Mouse (Mus musculus): ENCODE results near the gene Adam20. TPM values are rescaled to one million over a fixed set of nuclear protein-coding genes. Genes with fewer than 3 reads are reported as not detected.
"Not testable (repeated sequence)": the region's sequence is repeated elsewhere in the genome, so short reads cannot be mapped to it uniquely, and the experiment has no call there.

Gene Adam20
- not detected in 2 replicates for polyA plus RNA-seq (2015; fragmentation: Nextera tagmentation; extraction: Ambion mirVana)

DNA sequence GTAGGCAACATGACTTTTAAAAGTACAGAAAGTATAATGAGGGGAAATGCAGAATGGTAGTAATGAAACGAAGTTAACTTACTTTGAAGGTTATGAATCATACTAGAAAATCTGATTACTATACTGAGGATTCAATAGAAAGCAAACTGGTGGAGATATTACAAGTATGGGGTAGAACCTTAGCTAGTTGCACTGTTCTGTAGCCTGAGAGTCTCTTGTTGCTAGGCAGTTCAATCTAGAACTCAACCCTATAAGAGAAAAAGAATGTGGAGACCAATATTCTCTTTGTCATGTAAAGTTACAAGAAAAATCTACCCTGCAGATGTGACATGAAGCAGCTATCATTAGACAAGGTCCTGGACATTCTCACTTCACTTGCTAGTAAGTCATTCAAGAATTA, at the start of gene Adam20:
Adam20 (plus strand) TSS at position 301 of the 400 bp plus-strand sequence.
- not testable (repeated sequence) for H3K4me1 ChIP-seq (replicated peaks; ENCODE audit: insufficient read depth, low read length); H3K36me3 ChIP-seq (ENCODE audit: insufficient read depth, low read length); H3K4me2 ChIP-seq (ENCODE audit: low read length); H3K27me3 ChIP-seq (ENCODE audit: insufficient read depth, low read length); ATAC-seq (replicated peaks; ENCODE audit: low FRiP score, low read depth); DNase-seq (ENCODE audit: low spot score); H3K4me3 ChIP-seq (replicated peaks; ENCODE audit: low read depth, low read length); H3K9me3 ChIP-seq (replicated peaks; ENCODE audit: low read length); H3K9ac ChIP-seq (ENCODE audit: low read depth, low read length); H3K27ac ChIP-seq
- 75% methylated on average over 1 of the region's 1 CpGs for WGBS

- ATAC-seq (replicated peaks; ENCODE audit: low FRiP score, low read depth); H3K4me3 ChIP-seq (replicated peaks; ENCODE audit: low read depth, low read length); H3K9me3 ChIP-seq (replicated peaks; ENCODE audit: low read length); H3K9ac ChIP-seq (ENCODE audit: low read depth, low read length); H3K4me1 ChIP-seq (replicated peaks; ENCODE audit: insufficient read depth, low read length); H3K27ac ChIP-seq; H3K27me3 ChIP-seq (ENCODE audit: insufficient read depth, low read length); DNase-seq (ENCODE audit: low spot score); H3K4me2 ChIP-seq (ENCODE audit: low read length); H3K36me3 ChIP-seq (ENCODE audit: insufficient read depth, low read length): not testable (repeated sequence)
- WGBS, result 47% methylated on average over 1 of the region's 1 CpGs
These were observed 41.2 kb upstream of the Adam20 start, which contains the start of gene Adam25 for GRCm38 (mm10) chr8:40751908-40752307. TSS of gene Adam25 (plus strand) at chr8:40752208.

DNA sequence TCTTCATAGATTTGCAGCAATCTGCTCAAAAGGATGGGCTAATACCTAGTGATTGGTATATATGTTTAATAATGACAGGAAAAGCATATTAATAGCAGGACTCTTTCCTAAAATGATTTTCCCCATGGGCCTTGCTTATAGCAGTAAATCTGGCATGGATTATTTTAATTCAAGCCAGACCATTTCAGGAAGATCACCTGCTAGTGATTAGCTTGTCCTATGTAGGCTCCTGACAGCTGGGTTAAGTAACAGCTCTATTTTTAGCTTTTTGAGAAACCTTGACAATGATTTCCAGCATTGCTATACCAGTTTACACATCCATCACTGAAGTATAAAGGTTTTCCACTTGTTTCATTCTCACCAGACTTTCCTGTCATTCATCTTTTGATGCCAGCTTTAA, 9.8 kb upstream of the Adam20 start:
- no peak for TF ChIP-seq CTCF (IDR thresholded peaks at IDR 0.05; ENCODE audit: low read depth)
- H3K4me2 ChIP-seq (ENCODE audit: low read length), result no peak overlapping the region
- H3K9me3 ChIP-seq (replicated peaks; ENCODE audit: low read length), result no peaks in the 10 kb centered on the region
- no peak overlapping the region for H3K4me3 ChIP-seq (replicated peaks; ENCODE audit: low read depth, low read length)
- H3K4me1 ChIP-seq (replicated peaks; ENCODE audit: insufficient read depth, low read length), result no peaks in the 10 kb centered on the region
- no peak overlapping the region for H3K9ac ChIP-seq (ENCODE audit: low read depth, low read length)
- ATAC-seq (replicated peaks; ENCODE audit: low FRiP score, low read depth) (no peak), DNase-seq (ENCODE audit: low spot score) (no peak)
- no peaks in the 10 kb centered on the region for H3K36me3 ChIP-seq (ENCODE audit: insufficient read depth, low read length)
- no peaks in the 10 kb centered on the region for H3K27me3 ChIP-seq (ENCODE audit: insufficient read depth, low read length)
- H3K27ac ChIP-seq, result no peak overlapping the region

GRCm38 (mm10) chr8:40803379-40804079, 10.5 kb downstream of the Adam20 start:
- DNase-seq (ENCODE audit: low spot score) (no peak), ATAC-seq (replicated peaks; ENCODE audit: low FRiP score, low read depth) (no peak)
- no peaks in the 10 kb centered on the region for H3K36me3 ChIP-seq (ENCODE audit: insufficient read depth, low read length)
- no peaks in the 10 kb centered on the region for H3K4me1 ChIP-seq (replicated peaks; ENCODE audit: insufficient read depth, low read length)
- no peak overlapping the region for H3K4me2 ChIP-seq (ENCODE audit: low read length)
- H3K9me3 ChIP-seq (replicated peaks; ENCODE audit: low read length), result no peaks in the 10 kb centered on the region
- no peaks in the 10 kb centered on the region for H3K27me3 ChIP-seq (ENCODE audit: insufficient read depth, low read length)
- no peak for TF ChIP-seq CTCF (IDR thresholded peaks at IDR 0.05; ENCODE audit: low read depth)
- no peak overlapping the region for H3K27ac ChIP-seq
- 91% methylated on average over 2 of the region's 2 CpGs for WGBS
- H3K4me3 ChIP-seq (replicated peaks; ENCODE audit: low read depth, low read length), result no peak overlapping the region
- no peak overlapping the region for H3K9ac ChIP-seq (ENCODE audit: low read depth, low read length)

Other genes with a start within 250 kb of the Adam20 start
- not detected in 2 replicates for gene Adam24, start 118.2 kb upstream of the Adam20 start, polyA plus RNA-seq (2015; fragmentation: Nextera tagmentation; extraction: Ambion mirVana)
- not detected in 2 replicates for gene Adam25, start 41.1 kb upstream of the Adam20 start, polyA plus RNA-seq (2015; fragmentation: Nextera tagmentation; extraction: Ambion mirVana)
- not detected in 2 replicates for gene Adam39, start 29.7 kb downstream of the Adam20 start, polyA plus RNA-seq (2015; fragmentation: Nextera tagmentation; extraction: Ambion mirVana)

Measured in kidney, postnatal 0 days (tissue).